Mouse (Mus musculus): ENCODE measurements around the gene Lmntd1. TPM values are rescaled to one million over a fixed set of nuclear protein-coding genes. Genes with fewer than 3 reads are reported as not detected.

Lmntd1 gene
- polyA plus RNA-seq, 1 experiment from 2014 or later: not detected

- Histone ChIP-seq H3K4me1 (peaks cover 7% of the 10 kb centered on the region; the same call in 1 of the 2 replicates), H3K4me2 (no peak overlapping the region)
- 41% methylated on average over 26 of the region's 26 CpGs for WGBS (ENCODE audit: insufficient replicate concordance)
These were observed 254.4 kb downstream of the Lmntd1 start for GRCm38 (mm10) chr6:145359470-145360430.

GRCm38 (mm10) chr6:145358001-145358400 lies 256.1 kb downstream of the Lmntd1 start:
- Histone ChIP-seq H3K4me1 (peaks cover 7% of the 10 kb centered on the region; the same call in 1 of the 2 replicates), H3K9me3 (replicated peaks) (peaks cover 6% of the 10 kb centered on the region; the same call in 1 of the 2 replicates), H3K4me3 (no peak overlapping the region), H3K27me3 (replicated peaks) (no peaks in the 10 kb centered on the region), H3K36me3 (no peaks in the 10 kb centered on the region), H3K27ac (no peak overlapping the region), H3K4me2 (no peak overlapping the region), H3K9ac (no peak overlapping the region)
- no peak for ATAC-seq
- 73% methylated on average over 9 of the region's 9 CpGs for WGBS (ENCODE audit: insufficient replicate concordance)

More at GRCm38 (mm10) chr6:145359470-145360430, 254.4 kb downstream of the Lmntd1 start:
- H3K9me3 ChIP-seq (replicated peaks): peaks cover 6% of the 10 kb centered on the region; the same call in 1 of the 2 replicates
- no peaks in the 10 kb centered on the region for H3K27me3 ChIP-seq (replicated peaks)
- no peak overlapping the region for H3K4me3 ChIP-seq
- no peaks in the 10 kb centered on the region for H3K36me3 ChIP-seq
- no peak overlapping the region for H3K27ac ChIP-seq
- ATAC-seq: no peak
- no peak overlapping the region for H3K9ac ChIP-seq

GRCm38 (mm10) chr6:145353806-145354205 lies 260.3 kb downstream of the Lmntd1 start:
- no peak overlapping the region for H3K4me2 ChIP-seq
- H3K27me3 ChIP-seq (replicated peaks): no peaks in the 10 kb centered on the region
- no peak overlapping the region for H3K9ac ChIP-seq
- ATAC-seq: no peak
- 74% methylated on average over 5 of the region's 5 CpGs for WGBS (ENCODE audit: insufficient replicate concordance)
- H3K36me3 ChIP-seq: no peaks in the 10 kb centered on the region
- H3K9me3 ChIP-seq (replicated peaks): peaks cover 6% of the 10 kb centered on the region; the same call in 1 of the 2 replicates
- H3K27ac ChIP-seq: no peak overlapping the region
- peaks cover 8% of the 10 kb centered on the region for H3K4me1 ChIP-seq
- H3K4me3 ChIP-seq: no peak overlapping the region

- ATAC-seq: no peak
- H3K4me2 ChIP-seq: no peak overlapping the region
These were observed 261.4 kb downstream of the Lmntd1 start for GRCm38 (mm10) chr6:145352705-145353104.

GRCm38 (mm10) chr6:145348196-145348915 lies 265.8 kb downstream of the Lmntd1 start:
- Histone ChIP-seq H3K36me3 (no peaks in the 10 kb centered on the region), H3K27ac (0 out of 2 replicates have a peak overlapping the region, but pooled peaks have one; percentile 37), H3K9me3 (replicated peaks) (no peaks in the 10 kb centered on the region), H3K4me1 (peaks cover 23% of the 10 kb centered on the region), H3K4me3 (no peak overlapping the region), H3K9ac (no peak overlapping the region), H3K4me2 (no peak overlapping the region), H3K27me3 (replicated peaks) (no peaks in the 10 kb centered on the region)
- 40% methylated on average over 9 of the region's 9 CpGs for WGBS (ENCODE audit: insufficient replicate concordance)
- 0 out of 2 replicates have a peak, but pooled peaks have one; percentile 5 for ATAC-seq

More at GRCm38 (mm10) chr6:145352705-145353104, 261.4 kb downstream of the Lmntd1 start:
- H3K27me3 ChIP-seq (replicated peaks): no peaks in the 10 kb centered on the region
- peaks cover 12% of the 10 kb centered on the region for H3K4me1 ChIP-seq
- no peak overlapping the region for H3K4me3 ChIP-seq
- H3K36me3 ChIP-seq: no peaks in the 10 kb centered on the region
- H3K9me3 ChIP-seq (replicated peaks): peaks cover 6% of the 10 kb centered on the region; the same call in 1 of the 2 replicates
- H3K27ac ChIP-seq: no peak overlapping the region
- H3K9ac ChIP-seq: no peak overlapping the region
- 10% methylated on average over 1 of the region's 1 CpGs for WGBS (ENCODE audit: insufficient replicate concordance)

GRCm38 (mm10) chr6:145347641-145348040 lies 266.5 kb downstream of the Lmntd1 start:
- no peak overlapping the region for H3K4me3 ChIP-seq
- H3K27me3 ChIP-seq (replicated peaks): no peaks in the 10 kb centered on the region
- H3K27ac ChIP-seq: peak overlapping the region; percentile 37; the same call in 1 of the 2 replicates
- H3K4me2 ChIP-seq: no peak overlapping the region
- WGBS (ENCODE audit: insufficient replicate concordance): 64% methylated on average over 6 of the region's 6 CpGs
- peak; percentile 36; the same call in 1 of the 2 replicates for ATAC-seq
- no peaks in the 10 kb centered on the region for H3K9me3 ChIP-seq (replicated peaks)
- H3K4me1 ChIP-seq: peaks cover 24% of the 10 kb centered on the region
- H3K9ac ChIP-seq: no peak overlapping the region
- no peaks in the 10 kb centered on the region for H3K36me3 ChIP-seq

GRCm38 (mm10) chr6:145346789-145347557 lies 267.1 kb downstream of the Lmntd1 start:
- no peak overlapping the region for H3K9ac ChIP-seq
- H3K27me3 ChIP-seq (replicated peaks): no peaks in the 10 kb centered on the region
- 69% methylated on average over 11 of the region's 11 CpGs for WGBS (ENCODE audit: insufficient replicate concordance)
- no peak overlapping the region for H3K4me2 ChIP-seq
- H3K4me3 ChIP-seq: no peak overlapping the region
- no peaks in the 10 kb centered on the region for H3K36me3 ChIP-seq
- H3K27ac ChIP-seq: peak overlapping the region; percentile 37; the same call in 1 of the 2 replicates
- no peaks in the 10 kb centered on the region for H3K9me3 ChIP-seq (replicated peaks)
- H3K4me1 ChIP-seq: peaks cover 24% of the 10 kb centered on the region
- peak; percentile 31; the same call in 1 of the 2 replicates for ATAC-seq

- H3K4me1 ChIP-seq: peaks cover 24% of the 10 kb centered on the region
- H3K27ac ChIP-seq: no peak overlapping the region
- no peaks in the 10 kb centered on the region for H3K9me3 ChIP-seq (replicated peaks)
- H3K4me3 ChIP-seq: no peak overlapping the region
- no peak for ATAC-seq
- H3K9ac ChIP-seq: no peak overlapping the region
- no peaks in the 10 kb centered on the region for H3K27me3 ChIP-seq (replicated peaks)
- H3K4me2 ChIP-seq: no peak overlapping the region
- 64% methylated on average over 8 of the region's 8 CpGs for WGBS (ENCODE audit: insufficient replicate concordance)
- H3K36me3 ChIP-seq: no peaks in the 10 kb centered on the region
These were observed 267.8 kb downstream of the Lmntd1 start for GRCm38 (mm10) chr6:145346305-145346704.

GRCm38 (mm10) chr6:145344719-145345118 lies 269.4 kb downstream of the Lmntd1 start:
- 62% methylated on average over 2 of the region's 2 CpGs for WGBS (ENCODE audit: insufficient replicate concordance)
- Histone ChIP-seq H3K9me3 (replicated peaks) (no peaks in the 10 kb centered on the region), H3K4me2 (no peak overlapping the region), H3K4me1 (peaks cover 34% of the 10 kb centered on the region), H3K4me3 (no peak overlapping the region), H3K9ac (no peak overlapping the region), H3K36me3 (no peaks in the 10 kb centered on the region), H3K27me3 (replicated peaks) (peaks cover 2% of the 10 kb centered on the region; the same call in 1 of the 2 replicates), H3K27ac (peak overlapping the region; percentile 59)
- ATAC-seq: no peak

GRCm38 (mm10) chr6:145343457-145343856 lies 270.7 kb downstream of the Lmntd1 start:
- Histone ChIP-seq H3K4me3 (no peak overlapping the region), H3K4me2 (no peak overlapping the region), H3K4me1 (peaks cover 46% of the 10 kb centered on the region), H3K9me3 (replicated peaks) (no peaks in the 10 kb centered on the region), H3K36me3 (no peaks in the 10 kb centered on the region), H3K27me3 (replicated peaks) (peaks cover 14% of the 10 kb centered on the region), H3K27ac (no peak overlapping the region), H3K9ac (no peak overlapping the region)
- WGBS (ENCODE audit: insufficient replicate concordance): 36% methylated on average over 1 of the region's 1 CpGs
- ATAC-seq: no peak

- Histone ChIP-seq H3K36me3 (no peaks in the 10 kb centered on the region), H3K4me1 (peaks cover 43% of the 10 kb centered on the region), H3K4me2 (no peak overlapping the region), H3K9ac (no peak overlapping the region), H3K27me3 (replicated peaks) (peaks cover 18% of the 10 kb centered on the region), H3K4me3 (no peak overlapping the region), H3K27ac (no peak overlapping the region), H3K9me3 (replicated peaks) (no peaks in the 10 kb centered on the region)
- no peak for ATAC-seq
- WGBS (ENCODE audit: insufficient replicate concordance): 59% methylated on average over 11 of the region's 11 CpGs
These were observed 271.3 kb downstream of the Lmntd1 start for GRCm38 (mm10) chr6:145342836-145343235.
